Mouse (Mus musculus): ENCODE results near the gene Cs.

- TF ChIP-seq POLR2A (IDR thresholded peaks at IDR 0.05; ENCODE audit: borderline replicate concordance, control insufficient read depth, low read depth, low read length) (no peak), CTCF (IDR thresholded peaks at IDR 0.05; ENCODE audit: control insufficient read depth, insufficient read depth, low read length) (no peak)
These were observed 59.9 kb downstream of the Cs start for GRCm38 (mm10) chr10:128397466-128397865.

All from bone marrow, adult 2 months (tissue).